Mouse (Mus musculus) intestine, embryonic 14.5 days (tissue): ENCODE data around the gene Gm17783. TPM values are rescaled to one million over a fixed set of nuclear protein-coding genes. Genes with fewer than 3 reads are reported as not detected.
"Not testable (repeated sequence)": the region's sequence is repeated elsewhere in the genome, so short reads cannot be mapped to it uniquely, and the experiment has no call there.

Experiments
- ATAC-seq: fragments of 200-750 bp; cut with Nextera tagmentation; replicated peaks from 2 replicates; pipeline ENCODE4 v1.8.0; 2017; ENCODE audit warnings: low read depth, moderate number of reproducible peaks, moderate TSS enrichment, moderate library complexity; ENCODE audit not compliant: low FRiP score, low TSS enrichment
- DNase-seq: peaks from one replicate; pipeline ENCODE4 v3.0.0-alpha.2; 2018; ENCODE audit warnings: low spot score
- H3K27ac ChIP-seq: fragments of 300-500 bp; sonication (generic); 2 replicates; pipeline ENCODE4 v1.5.1; 2014; ENCODE audit warnings: low read depth, mild to moderate bottlenecking, control low read depth
- H3K27me3 ChIP-seq: fragments of 300-500 bp; sonication (generic); replicated peaks from 2 replicates; pipeline ENCODE4 v1.6.1; 2014; ENCODE audit warnings: low read length, control low read depth; ENCODE audit not compliant: control insufficient read depth, insufficient read depth
- H3K36me3 ChIP-seq: fragments of 300-500 bp; sonication (generic); 2 replicates; pipeline ENCODE4 v1.6.1; 2014; ENCODE audit warnings: low read length, control low read depth; ENCODE audit not compliant: control insufficient read depth, insufficient read depth
- H3K4me1 ChIP-seq: fragments of 300-500 bp; sonication (generic); replicated peaks from 2 replicates; pipeline ENCODE4 v1.6.1; 2014; ENCODE audit warnings: low read length, control low read depth, mixed read lengths; ENCODE audit not compliant: control insufficient read depth, insufficient read depth
- H3K4me2 ChIP-seq: fragments of 300-500 bp; sonication (generic); 2 replicates; pipeline ENCODE4 v1.6.1; 2014; ENCODE audit warnings: low read length
- H3K4me3 ChIP-seq: fragments of 300-500 bp; sonication (generic); 2 replicates; pipeline ENCODE4 v1.5.1; 2014; ENCODE audit warnings: low read depth, low read length, control low read depth, mixed read lengths
- H3K9ac ChIP-seq: fragments of 300-500 bp; sonication (generic); 2 replicates; pipeline ENCODE4 v1.6.1; 2014; ENCODE audit warnings: mild to moderate bottlenecking, low read length
- H3K9me3 ChIP-seq: fragments of 300-500 bp; sonication (generic); 2 replicates; pipeline ENCODE4 v1.6.1; 2016; ENCODE audit warnings: low read length, control low read depth; ENCODE audit not compliant: control insufficient read depth
- WGBS: fragments of 180-500 bp; shearing (Covaris S2); extraction: QIAGEN DNeasy Blood & Tissue Kit; methylation state at CpG from one replicate; pipeline ENCODE4 v1.1.7; 2014; 5-methylcytosine and 5-hydroxymethylcytosine counted together
- polyA plus RNA-seq: library from polyadenylated mRNA; unstranded; fragments of >200 nt; fragmentation: Nextera tagmentation; extraction: Ambion mirVana; gene quantifications from 2 replicates; pipeline ENCODE4 v1.2.1, GENCODE M21; 2014

Gm17783 gene
- polyA plus RNA-seq, result 1.9 and 4.1 TPM in 2 replicates

DNA sequence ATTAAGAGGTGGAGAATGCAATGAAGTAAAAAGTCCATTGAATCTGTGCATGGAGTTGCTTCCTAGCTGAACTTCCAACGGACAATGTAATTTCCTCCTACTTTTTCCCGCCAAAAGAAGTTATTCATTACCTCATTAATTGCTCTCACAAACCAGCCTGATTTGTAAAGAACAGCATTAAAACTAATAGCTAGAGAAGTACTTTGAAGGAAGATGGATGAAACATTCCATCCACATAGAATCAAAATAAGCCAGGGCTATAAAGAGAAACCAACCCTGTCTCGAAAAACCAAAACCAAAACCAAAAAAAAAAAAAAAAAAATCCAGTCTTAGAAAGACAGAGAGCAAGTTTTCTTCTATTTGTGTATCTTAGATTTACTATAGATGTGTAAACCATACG lies at the start of gene Gm17783:
Gene Gm17783, minus strand, starts transcription at position 101 of the 400 bp plus-strand sequence.
- ATAC-seq (no peak), DNase-seq (no peak)
- H3K4me3 ChIP-seq, result no peak within 1 kb of the TSS
- no peaks in the 10 kb centered on the region for H3K4me1 ChIP-seq
- no peak within 1 kb of the TSS for H3K9ac ChIP-seq
- 82% methylated on average over 4 of the region's 4 CpGs for WGBS
- H3K9me3 ChIP-seq, result no peaks in the 10 kb centered on the region
- no peak within 1 kb of the TSS for H3K4me2 ChIP-seq
- H3K36me3 ChIP-seq, result no peaks in the 10 kb centered on the region
- H3K27me3 ChIP-seq, result no peaks in the 10 kb centered on the region
- H3K27ac ChIP-seq, result no peak within 1 kb of the TSS

DNA sequence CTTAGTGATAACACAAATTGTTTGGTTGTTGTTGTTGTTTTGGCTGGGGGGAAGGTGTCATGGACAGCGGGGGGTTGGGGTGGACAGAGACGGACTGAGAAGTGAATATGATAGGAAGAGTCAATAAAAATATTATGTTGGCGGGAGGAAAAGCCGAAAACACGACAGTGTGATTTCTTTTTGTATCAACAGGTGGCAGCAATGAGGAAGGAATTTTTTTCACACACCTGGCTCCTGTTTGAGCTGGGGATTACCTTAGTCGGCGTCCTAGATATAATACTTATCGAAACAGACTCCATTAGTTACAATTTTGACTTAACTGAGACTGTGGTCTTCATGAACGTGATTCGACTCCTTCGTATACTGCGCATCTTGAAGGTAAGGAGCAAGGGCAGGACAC lies 48.0 kb upstream of the Gm17783 start:
- no peak overlapping the region for H3K4me3 ChIP-seq
- no peak overlapping the region for H3K9ac ChIP-seq
- DNase-seq (no peak), ATAC-seq (no peak)
- no peaks in the 10 kb centered on the region for H3K4me1 ChIP-seq
- H3K4me2 ChIP-seq, result no peak overlapping the region
- no peaks in the 10 kb centered on the region for H3K27me3 ChIP-seq
- H3K9me3 ChIP-seq, result no peaks in the 10 kb centered on the region
- no peaks in the 10 kb centered on the region for H3K36me3 ChIP-seq
- 57% methylated on average over 12 of the region's 12 CpGs for WGBS
- no peak overlapping the region for H3K27ac ChIP-seq

DNA sequence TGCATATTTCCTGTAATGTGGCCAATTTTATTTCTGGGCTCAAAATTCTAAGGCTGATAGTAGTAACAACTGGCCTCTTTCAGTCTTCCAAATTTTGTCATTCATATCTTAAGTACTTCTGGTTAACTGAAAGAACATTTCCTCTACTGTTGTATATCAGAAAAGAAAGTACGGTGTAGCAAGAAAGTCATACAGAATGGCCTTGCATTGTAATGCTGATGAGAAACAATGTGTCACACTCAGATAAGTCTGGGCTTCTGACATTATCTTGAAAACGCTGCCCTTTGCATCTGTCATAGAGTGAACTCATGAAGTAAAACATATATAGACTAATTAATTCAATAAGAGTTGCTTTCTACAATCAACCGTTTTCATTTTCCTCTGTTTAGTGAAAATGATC lies 40.5 kb upstream of the Gm17783 start:
- 83% methylated on average over 3 of the region's 3 CpGs for WGBS
- Histone ChIP-seq H3K4me3 (no peak overlapping the region), H3K4me1 (no peaks in the 10 kb centered on the region), H3K27ac (no peak overlapping the region), H3K9ac (no peak overlapping the region), H3K4me2 (no peak overlapping the region), H3K9me3 (no peaks in the 10 kb centered on the region), H3K27me3 (no peaks in the 10 kb centered on the region), H3K36me3 (no peaks in the 10 kb centered on the region)
- no peak for ATAC-seq
- DNase-seq, result no peak

DNA sequence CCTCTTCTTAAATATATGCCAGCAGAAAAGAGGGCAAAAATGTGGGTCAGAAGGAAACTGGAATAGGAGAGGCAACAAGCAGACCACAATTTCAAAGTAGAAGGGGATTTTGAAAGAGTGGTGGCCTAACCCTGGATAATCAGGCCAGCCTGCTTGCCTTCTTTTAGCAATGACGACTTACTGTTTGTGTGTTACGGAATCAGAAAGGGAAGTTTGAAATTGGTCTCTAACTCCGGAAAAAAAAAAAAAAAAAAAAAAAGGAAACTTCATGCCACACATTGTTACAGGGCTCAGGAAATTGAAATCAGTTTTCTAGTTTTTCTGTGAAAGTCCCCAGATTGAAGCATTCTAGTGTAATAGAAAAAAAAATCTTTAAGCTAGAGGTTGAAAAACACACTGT lies 29.9 kb upstream of the Gm17783 start:
- Histone ChIP-seq H3K27ac (no peak overlapping the region), H3K4me3 (no peak overlapping the region), H3K4me2 (no peak overlapping the region), H3K36me3 (no peaks in the 10 kb centered on the region), H3K4me1 (no peaks in the 10 kb centered on the region), H3K27me3 (no peaks in the 10 kb centered on the region), H3K9me3 (no peaks in the 10 kb centered on the region), H3K9ac (no peak overlapping the region)
- no peak for DNase-seq
- ATAC-seq, result no peak
- 61% methylated on average over 3 of the region's 3 CpGs for WGBS

DNA sequence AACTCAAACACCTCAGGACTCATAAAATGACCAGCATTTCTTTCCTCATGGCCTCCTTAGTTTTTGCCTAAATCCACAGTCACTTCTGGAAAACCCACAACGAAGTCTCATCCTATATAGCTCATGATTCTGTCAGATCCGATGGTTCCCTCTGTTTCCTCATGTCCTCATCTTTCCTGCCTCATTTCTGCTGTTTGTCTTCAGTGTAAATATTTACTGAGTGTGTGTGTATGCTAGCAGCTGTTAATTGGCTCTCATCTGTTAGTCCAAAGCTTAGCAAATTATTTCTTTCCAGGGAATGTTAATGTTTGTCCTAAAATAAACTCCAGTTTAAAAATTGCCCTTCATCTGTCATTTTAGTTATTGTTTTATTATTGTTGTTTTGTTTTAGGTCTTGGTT lies 19.7 kb upstream of the Gm17783 start:
- Histone ChIP-seq H3K27ac (no peak overlapping the region), H3K4me1 (no peaks in the 10 kb centered on the region), H3K4me3 (no peak overlapping the region), H3K4me2 (no peak overlapping the region), H3K9me3 (no peaks in the 10 kb centered on the region), H3K36me3 (no peaks in the 10 kb centered on the region), H3K27me3 (no peaks in the 10 kb centered on the region), H3K9ac (no peak overlapping the region)
- DNase-seq (no peak), ATAC-seq (no peak)
- WGBS, result 38% methylated on average over 2 of the region's 2 CpGs

DNA sequence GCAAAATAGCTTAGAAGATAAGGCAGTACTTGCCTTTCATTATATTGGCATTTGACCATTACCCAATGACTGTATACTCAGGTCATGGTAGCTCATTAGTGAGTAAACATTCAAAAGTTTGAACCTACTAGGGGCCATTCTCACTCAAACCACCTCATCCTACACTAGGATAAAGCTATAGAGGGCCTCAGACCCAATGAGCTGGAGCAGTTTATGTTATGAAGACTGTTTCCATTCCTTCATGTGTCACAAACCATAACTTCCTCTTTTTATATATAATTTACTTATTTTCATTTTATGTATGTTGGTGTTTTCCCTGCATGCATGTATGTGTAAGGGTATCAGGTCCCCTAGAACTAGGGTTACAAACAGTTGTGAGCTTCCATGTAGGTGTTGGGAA lies 16.1 kb upstream of the Gm17783 start:
- no peak for DNase-seq
- no peaks in the 10 kb centered on the region for H3K4me1 ChIP-seq
- H3K4me3 ChIP-seq, result no peak overlapping the region
- no peak for ATAC-seq
- no peaks in the 10 kb centered on the region for H3K9me3 ChIP-seq
- no peaks in the 10 kb centered on the region for H3K27me3 ChIP-seq
- H3K4me2 ChIP-seq, result no peak overlapping the region
- no peak overlapping the region for H3K27ac ChIP-seq
- no peak overlapping the region for H3K9ac ChIP-seq
- H3K36me3 ChIP-seq, result no peaks in the 10 kb centered on the region

DNA sequence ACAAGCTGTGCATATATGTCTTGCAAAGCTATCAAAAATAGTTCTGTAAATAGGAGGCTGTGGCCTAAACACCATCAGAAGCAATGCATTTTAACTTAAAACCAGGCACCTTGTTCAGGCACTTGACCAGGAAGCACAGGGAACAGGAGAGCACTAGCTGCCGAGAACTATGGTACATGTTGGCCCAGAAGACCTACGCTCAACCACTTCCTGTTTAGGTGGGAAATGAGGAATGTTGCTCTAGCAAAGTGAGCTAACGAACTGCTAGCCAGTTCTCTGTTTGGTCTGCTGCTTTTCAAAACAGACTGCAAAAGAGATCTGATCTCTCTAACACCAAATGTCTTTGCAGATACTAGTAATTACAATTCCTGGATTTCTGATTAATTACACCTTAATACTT lies 12.5 kb upstream of the Gm17783 start:
- no peak overlapping the region for H3K9ac ChIP-seq
- no peak overlapping the region for H3K4me2 ChIP-seq
- H3K4me3 ChIP-seq, result no peak overlapping the region
- WGBS, result 69% methylated on average over 3 of the region's 3 CpGs
- H3K27me3 ChIP-seq, result no peaks in the 10 kb centered on the region
- DNase-seq (no peak), ATAC-seq (no peak)
- no peaks in the 10 kb centered on the region for H3K36me3 ChIP-seq
- no peak overlapping the region for H3K27ac ChIP-seq
- no peaks in the 10 kb centered on the region for H3K9me3 ChIP-seq
- no peaks in the 10 kb centered on the region for H3K4me1 ChIP-seq

DNA sequence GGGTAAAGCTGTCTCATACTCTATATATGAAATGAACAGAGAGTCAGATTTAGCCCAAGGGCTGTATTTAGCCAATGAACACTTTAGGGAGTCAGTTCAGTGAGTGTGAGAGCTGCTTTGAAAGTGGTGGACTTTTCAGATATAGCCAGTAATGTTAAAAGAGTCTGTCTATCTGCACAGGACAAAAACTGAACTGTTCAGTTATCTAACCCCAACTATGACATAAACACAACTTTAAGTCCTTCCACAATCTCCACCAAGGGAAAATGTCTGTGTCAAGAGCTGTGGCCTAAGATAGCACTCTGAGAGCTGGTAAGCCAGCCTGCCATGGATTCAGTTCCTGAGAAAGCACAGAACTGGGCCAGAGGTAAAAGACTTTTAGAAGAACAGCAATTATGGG lies 10.3 kb upstream of the Gm17783 start:
- DNase-seq (no peak), ATAC-seq (no peak)
- Histone ChIP-seq H3K4me3 (no peak overlapping the region), H3K27me3 (no peaks in the 10 kb centered on the region), H3K4me1 (no peaks in the 10 kb centered on the region), H3K4me2 (no peak overlapping the region), H3K27ac (no peak overlapping the region), H3K9ac (no peak overlapping the region), H3K36me3 (no peaks in the 10 kb centered on the region), H3K9me3 (no peaks in the 10 kb centered on the region)

DNA sequence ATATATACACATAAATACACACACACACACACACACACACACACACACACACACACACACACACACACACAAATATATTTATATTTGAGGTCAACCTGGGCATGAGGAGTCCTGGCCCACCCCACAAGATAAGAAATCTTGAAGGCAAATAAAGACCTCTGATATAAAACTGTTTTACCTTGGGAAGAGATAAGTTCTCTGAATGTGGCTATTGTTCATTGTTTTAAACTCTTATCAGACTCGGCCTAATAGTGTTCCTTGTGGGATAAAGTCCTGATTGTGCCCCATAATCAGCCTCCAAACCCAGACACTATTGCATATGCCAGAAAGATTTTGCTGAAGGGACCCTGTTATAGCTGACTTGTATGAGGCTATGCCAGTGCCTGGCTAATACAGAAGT lies 6.5 kb upstream of the Gm17783 start:
- H3K9ac ChIP-seq, ATAC-seq, H3K27me3 ChIP-seq, H3K4me1 ChIP-seq, H3K27ac ChIP-seq, H3K9me3 ChIP-seq, H3K4me3 ChIP-seq, H3K36me3 ChIP-seq, H3K4me2 ChIP-seq, DNase-seq: not testable (repeated sequence)
- WGBS, result 61% methylated on average over 1 of the region's 1 CpGs
